Mouse (Mus musculus) midbrain, postnatal 0 days (tissue): ENCODE data around the gene Fibp. TPM values are rescaled to one million over a fixed set of nuclear protein-coding genes. Genes with fewer than 3 reads are reported as not detected.

ENCODE experiments used
- ATAC-seq: fragments of 200-750 bp; cut with Nextera tagmentation; 2 replicates; pipeline ENCODE4 v1.8.0; 2017; ENCODE audit warnings: moderate number of reproducible peaks, mild to moderate bottlenecking, moderate TSS enrichment, moderate library complexity; ENCODE audit not compliant: low FRiP score
- DNase-seq: peaks from one replicate; pipeline ENCODE4 v3.0.0-alpha.2; 2015; ENCODE audit warnings: low spot score
- H3K27ac ChIP-seq: fragments of 300-500 bp; sonication (generic); 2 replicates; pipeline ENCODE4 v1.5.1; 2014; ENCODE audit warnings: low read depth, mild to moderate bottlenecking, low read length, mixed read lengths
- H3K27me3 ChIP-seq: fragments of 300-500 bp; sonication (generic); 2 replicates; pipeline ENCODE4 v1.6.1; 2014; ENCODE audit warnings: low read length, control low read depth, mixed read lengths; ENCODE audit not compliant: insufficient read depth
- H3K36me3 ChIP-seq: fragments of 300-500 bp; sonication (generic); 2 replicates; pipeline ENCODE4 v1.6.1; 2014; ENCODE audit warnings: low read length, control low read depth, mixed read lengths; ENCODE audit not compliant: insufficient read depth
- H3K4me1 ChIP-seq: fragments of 300-500 bp; sonication (generic); 2 replicates; pipeline ENCODE4 v1.6.1; 2014; ENCODE audit warnings: mild to moderate bottlenecking, control low read depth, antibody characterized with exemption, low read length, mixed read lengths; ENCODE audit not compliant: insufficient read depth
- H3K4me2 ChIP-seq: fragments of 300-500 bp; sonication (generic); 2 replicates; pipeline ENCODE4 v1.6.1; 2014; ENCODE audit warnings: low read depth, mild to moderate bottlenecking, low read length, mixed read lengths; ENCODE audit not compliant: poor library complexity, severe bottlenecking
- H3K4me3 ChIP-seq: fragments of 300-500 bp; sonication (generic); 2 replicates; pipeline ENCODE4 v1.5.1; 2014; ENCODE audit warnings: low read depth, mild to moderate bottlenecking, low read length, moderate library complexity
- H3K9ac ChIP-seq: fragments of 300-500 bp; sonication (generic); replicated peaks from 2 replicates; pipeline ENCODE4 v1.6.1; 2014; ENCODE audit warnings: mild to moderate bottlenecking, low read length, moderate library complexity, mixed read lengths; ENCODE audit not compliant: poor library complexity, severe bottlenecking
- H3K9me3 ChIP-seq: fragments of 300-500 bp; sonication (generic); 2 replicates; pipeline ENCODE4 v1.6.1; 2016; ENCODE audit warnings: low read length, control low read depth
- CTCF ChIP-seq: IDR thresholded peaks from 2 replicates; pipeline ENCODE4 v1.5.1; 2016; ENCODE audit warnings: antibody characterized with exemption, mild to moderate bottlenecking
- WGBS: fragments of 180-500 bp; shearing (Covaris S2); extraction: QIAGEN DNeasy Blood & Tissue Kit; methylation state at CpG from one replicate; pipeline ENCODE4 v1.1.7; 2014; 5-methylcytosine and 5-hydroxymethylcytosine counted together
- polyA plus RNA-seq: library from polyadenylated mRNA; unstranded; fragments of >200 nt; fragmentation: Nextera tagmentation; extraction: Ambion mirVana; gene quantifications from 2 replicates; pipeline ENCODE4 v1.2.1, GENCODE M21; 2015
- total RNA-seq: library from RNA; depleted of rRNA; stranded (reverse); fragments of >200 nt; gene quantifications from 2 replicates; pipeline ENCODE4 v1.2.3, GENCODE M21; 2014; rRNA removed

Fibp gene
- total and polyA plus RNA-seq, 2 experiments from 2014 or later = 122 to 174 TPM

- Histone ChIP-seq H3K4me3 (peak overlapping the region; percentile 42), H3K27me3 (no peaks in the 10 kb centered on the region), H3K4me2 (peak overlapping the region; percentile 83), H3K4me1 (peaks cover 8% of the 10 kb centered on the region; the same call in 1 of the 2 replicates), H3K9me3 (no peaks in the 10 kb centered on the region), H3K9ac (peak overlapping the region; percentile 59), H3K36me3 (no peaks in the 10 kb centered on the region), H3K27ac (0 out of 2 replicates have a peak overlapping the region, but pooled peaks have one; percentile 73)
- ATAC-seq (no peak), DNase-seq (no peak)
- 50% methylated on average over 15 of the region's 15 CpGs for WGBS
- TF ChIP-seq CTCF = no peak
Observed at GRCm38 (mm10) chr19:5511074-5511632, 50.7 kb downstream of the Fibp start.

GRCm38 (mm10) chr19:5512091-5513004, 51.9 kb downstream of the Fibp start:
- Histone ChIP-seq H3K4me3 (no peak overlapping the region), H3K4me1 (peaks cover 8% of the 10 kb centered on the region; the same call in 1 of the 2 replicates), H3K4me2 (no peak overlapping the region), H3K9me3 (no peaks in the 10 kb centered on the region), H3K27me3 (no peaks in the 10 kb centered on the region), H3K9ac (no peak overlapping the region), H3K27ac (no peak overlapping the region), H3K36me3 (no peaks in the 10 kb centered on the region)
- WGBS = 78% methylated on average over 12 of the region's 12 CpGs
- ATAC-seq (no peak), DNase-seq (no peak)
- TF ChIP-seq CTCF = no peak

GRCm38 (mm10) chr19:5513005-5513349, 52.6 kb downstream of the Fibp start:
- H3K9me3 ChIP-seq = no peaks in the 10 kb centered on the region
- TF ChIP-seq CTCF = no peak

More at GRCm38 (mm10) chr19:5513005-5513349, 52.6 kb downstream of the Fibp start:
- Histone ChIP-seq H3K9ac (no peak overlapping the region), H3K4me1 (peaks cover 8% of the 10 kb centered on the region; the same call in 1 of the 2 replicates), H3K4me3 (no peak overlapping the region), H3K36me3 (no peaks in the 10 kb centered on the region), H3K27ac (no peak overlapping the region), H3K27me3 (no peaks in the 10 kb centered on the region), H3K4me2 (no peak overlapping the region)
- DNase-seq (no peak), ATAC-seq (no peak)
- 98% methylated on average over 3 of the region's 3 CpGs for WGBS

Other genes starting within 250 kb of the Fibp start
- gene Pacs1, start 187.5 kb upstream of the Fibp start, total RNA-seq = 86.4 and 124 TPM in 2 replicates
- gene Pacs1, start 187.5 kb upstream of the Fibp start, polyA plus RNA-seq = 47.9 and 49.9 TPM in 2 replicates
- gene Sf3b2, start 165.2 kb upstream of the Fibp start, total RNA-seq = 270 and 283 TPM in 2 replicates
- gene Sf3b2, start 165.2 kb upstream of the Fibp start, polyA plus RNA-seq = 312 and 315 TPM in 2 replicates
- gene Gal3st3, start 162.3 kb upstream of the Fibp start, total RNA-seq = 27.4 and 29.2 TPM in 2 replicates
- gene Gal3st3, start 162.3 kb upstream of the Fibp start, polyA plus RNA-seq = 40.8 and 41.4 TPM in 2 replicates
- not detected in 2 replicates for gene Catsper1, start 124.9 kb upstream of the Fibp start, total RNA-seq
- not detected in 2 replicates for gene Catsper1, start 124.9 kb upstream of the Fibp start, polyA plus RNA-seq
- gene Cst6, start 111.0 kb upstream of the Fibp start, total RNA-seq = 0.82 and 1.1 TPM in 2 replicates
- gene Cst6, start 111.0 kb upstream of the Fibp start, polyA plus RNA-seq = 13.1 and 14.9 TPM in 2 replicates
- gene Eif1ad, start 93.9 kb upstream of the Fibp start, total RNA-seq = 26.0 and 33.4 TPM in 2 replicates
- gene Eif1ad, start 93.9 kb upstream of the Fibp start, polyA plus RNA-seq = 43.0 and 50.3 TPM in 2 replicates
- gene Banf1, start 93.4 kb upstream of the Fibp start, total RNA-seq = 72.9 and 79.6 TPM in 2 replicates
- gene Banf1, start 93.4 kb upstream of the Fibp start, polyA plus RNA-seq = 310 and 313 TPM in 2 replicates
- gene Sart1, start 71.9 kb upstream of the Fibp start, total RNA-seq = 28.9 and 37.0 TPM in 2 replicates
- 43.4 and 51.0 TPM in 2 replicates for gene Sart1, start 71.9 kb upstream of the Fibp start, polyA plus RNA-seq
- gene Tsga10ip, start 58.1 kb upstream of the Fibp start, total RNA-seq = not detected in 2 replicates
- 0.10 TPM in 1 of 2 replicates, not detected in the other for gene Tsga10ip, start 58.1 kb upstream of the Fibp start, polyA plus RNA-seq
- 187 and 203 TPM in 2 replicates for gene Drap1, start 35.6 kb upstream of the Fibp start, total RNA-seq
- 332 and 342 TPM in 2 replicates for gene Drap1, start 35.6 kb upstream of the Fibp start, polyA plus RNA-seq
- gene AI837181, start 35.5 kb upstream of the Fibp start, total RNA-seq = 73.2 and 98.8 TPM in 2 replicates
- gene AI837181, start 35.5 kb upstream of the Fibp start, polyA plus RNA-seq = 74.1 and 85.2 TPM in 2 replicates
- gene Fosl1, start 13.1 kb upstream of the Fibp start, total RNA-seq = 0.11 TPM in 1 of 2 replicates, not detected in the other
- not detected in 2 replicates for gene Fosl1, start 13.1 kb upstream of the Fibp start, polyA plus RNA-seq
- gene Ccdc85b, start 2.7 kb upstream of the Fibp start, total RNA-seq = 14.3 and 19.4 TPM in 2 replicates
- gene Ccdc85b, start 2.7 kb upstream of the Fibp start, polyA plus RNA-seq = 15.4 and 15.6 TPM in 2 replicates
- gene Ctsw, start 7.9 kb downstream of the Fibp start, total RNA-seq = 0.33 and 0.94 TPM in 2 replicates
- 1.5 and 1.9 TPM in 2 replicates for gene Ctsw, start 7.9 kb downstream of the Fibp start, polyA plus RNA-seq
- gene Efemp2, start 13.3 kb downstream of the Fibp start, total RNA-seq = 32.9 and 33.7 TPM in 2 replicates
- gene Efemp2, start 13.3 kb downstream of the Fibp start, polyA plus RNA-seq = 35.2 and 36.1 TPM in 2 replicates
- gene Mus81, start 27.8 kb downstream of the Fibp start, total RNA-seq = 60.9 and 87.3 TPM in 2 replicates
- gene Mus81, start 27.8 kb downstream of the Fibp start, polyA plus RNA-seq = 27.9 and 30.4 TPM in 2 replicates
- gene Cfl1, start 29.8 kb downstream of the Fibp start, total RNA-seq = 1,453 and 1,672 TPM in 2 replicates
- 3,482 and 3,602 TPM in 2 replicates for gene Cfl1, start 29.8 kb downstream of the Fibp start, polyA plus RNA-seq
- gene 1700020D05Rik, start 43.2 kb downstream of the Fibp start, total RNA-seq = 3.2 and 7.3 TPM in 2 replicates
- 0.20 TPM in 1 of 2 replicates, not detected in the other for gene 1700020D05Rik, start 43.2 kb downstream of the Fibp start, polyA plus RNA-seq
- gene Snx32, start 49.9 kb downstream of the Fibp start, total RNA-seq = 86.2 and 100 TPM in 2 replicates
- 88.7 and 94.4 TPM in 2 replicates for gene Snx32, start 49.9 kb downstream of the Fibp start, polyA plus RNA-seq
- 0.27 TPM in 1 of 2 replicates, not detected in the other for gene Ovol1, start 100.0 kb downstream of the Fibp start, total RNA-seq
- 0.05 TPM in 1 of 2 replicates, not detected in the other for gene Ovol1, start 100.0 kb downstream of the Fibp start, polyA plus RNA-seq
- 12.8 and 14.5 TPM in 2 replicates for gene Ap5b1, start 107.4 kb downstream of the Fibp start, total RNA-seq
- 1.9 and 2.2 TPM in 2 replicates for gene Ap5b1, start 107.4 kb downstream of the Fibp start, polyA plus RNA-seq
- 19.8 and 27.1 TPM in 2 replicates for gene Rnaseh2c, start 141.3 kb downstream of the Fibp start, total RNA-seq
- 43.1 and 50.9 TPM in 2 replicates for gene Rnaseh2c, start 141.3 kb downstream of the Fibp start, polyA plus RNA-seq
- gene Kat5, start 149.6 kb downstream of the Fibp start, total RNA-seq = 126 and 150 TPM in 2 replicates
- 73.9 and 76.8 TPM in 2 replicates for gene Kat5, start 149.6 kb downstream of the Fibp start, polyA plus RNA-seq
- gene Rela, start 176.9 kb downstream of the Fibp start, total RNA-seq = 30.3 and 34.8 TPM in 2 replicates
- 30.8 and 31.8 TPM in 2 replicates for gene Rela, start 176.9 kb downstream of the Fibp start, polyA plus RNA-seq
- gene Sipa1, start 203.1 kb downstream of the Fibp start, total RNA-seq = 26.1 and 36.0 TPM in 2 replicates
- 18.1 and 19.9 TPM in 2 replicates for gene Sipa1, start 203.1 kb downstream of the Fibp start, polyA plus RNA-seq
- 18.3 and 24.0 TPM in 2 replicates for gene Map3k11, start 228.1 kb downstream of the Fibp start, total RNA-seq
- gene Map3k11, start 228.1 kb downstream of the Fibp start, polyA plus RNA-seq = 9.6 and 10.6 TPM in 2 replicates
- gene Pcnx3, start 228.3 kb downstream of the Fibp start, total RNA-seq = 95.5 and 103 TPM in 2 replicates
- 18.4 and 19.1 TPM in 2 replicates for gene Pcnx3, start 228.3 kb downstream of the Fibp start, polyA plus RNA-seq
- not detected in 2 replicates for gene Kcnk7, start 243.8 kb downstream of the Fibp start, total RNA-seq
- 0.47 and 0.49 TPM in 2 replicates for gene Kcnk7, start 243.8 kb downstream of the Fibp start, polyA plus RNA-seq